Mouse (Mus musculus) myocyte (in vitro differentiated cells): ENCODE data around the gene Stk32c. TPM values are rescaled to one million over a fixed set of nuclear protein-coding genes. Genes with fewer than 3 reads are reported as not detected.

ENCODE experiments used
- H3K27me3 ChIP-seq: one replicate; pipeline ENCODE4 v1.6.1; 2011; ENCODE audit not compliant: control insufficient read depth, insufficient read depth, insufficient read length
- H3K36me3 ChIP-seq: one replicate; pipeline ENCODE4 v1.6.1; 2011; ENCODE audit not compliant: control insufficient read depth, insufficient read depth
- H3K4me2 ChIP-seq: one replicate; pipeline ENCODE4 v1.6.1; 2011; ENCODE audit warnings: low read depth, control low read depth
- H3K4me3 ChIP-seq: one replicate; pipeline ENCODE4 v1.5.1; 2011; ENCODE audit warnings: mild to moderate bottlenecking, control low read depth, moderate library complexity
- H3K79me2 ChIP-seq: one replicate; pipeline ENCODE4 v1.6.1; 2011; ENCODE audit not compliant: control insufficient read depth, insufficient read depth
- H3ac ChIP-seq: one replicate; pipeline ENCODE4 v1.6.1; 2011; ENCODE audit not compliant: control insufficient read depth, insufficient read length
- CEBPB ChIP-seq: IDR thresholded peaks from 2 replicates; pipeline ENCODE4 v1.6.1; 2011; ENCODE audit warnings: mild to moderate bottlenecking, moderate library complexity; ENCODE audit not compliant: poor library complexity, insufficient read depth, severe bottlenecking
- E2F4 ChIP-seq: IDR thresholded peaks from one replicate; pipeline ENCODE4 v1.6.1; 2011; ENCODE audit warnings: mild to moderate bottlenecking, control low read depth, moderate library complexity; ENCODE audit not compliant: insufficient read depth
- MAX ChIP-seq: IDR thresholded peaks from one replicate; pipeline ENCODE4 v1.6.1; 2011; ENCODE audit warnings: low read depth, mild to moderate bottlenecking, control low read depth
- MYOD1 ChIP-seq, 3 experiments: IDR thresholded peaks; one replicate each; pipeline ENCODE4 v1.6.1; 2011; ENCODE audit warnings: control low read depth in 2 of 3, low read depth in 2 of 3, mild to moderate bottlenecking in 2 of 3, moderate library complexity in 1 of 3; ENCODE audit not compliant: insufficient read length in 2 of 3, control insufficient read depth in 1 of 3
- MYOG ChIP-seq, 3 experiments: IDR thresholded peaks; one replicate each; pipeline ENCODE4 v1.6.1; 2011; ENCODE audit warnings: control low read depth in 2 of 3, low read depth in 2 of 3, mild to moderate bottlenecking in 2 of 3; ENCODE audit not compliant: insufficient read length in 2 of 3, control insufficient read depth in 1 of 3, insufficient read depth in 1 of 3
- POLR2A ChIP-seq: IDR thresholded peaks from one replicate; pipeline ENCODE4 v1.6.1; 2011; ENCODE audit warnings: low read depth, mild to moderate bottlenecking, control low read depth, moderate library complexity; ENCODE audit not compliant: insufficient read length
- POLR2AphosphoS2 ChIP-seq: IDR thresholded peaks from one replicate; pipeline ENCODE4 v1.6.1; 2011; ENCODE audit warnings: low read depth, control low read depth; ENCODE audit not compliant: insufficient read length
- REST ChIP-seq: IDR thresholded peaks from one replicate; pipeline ENCODE4 v1.6.1; 2011; ENCODE audit warnings: mild to moderate bottlenecking, control low read depth, moderate library complexity; ENCODE audit not compliant: insufficient read depth, insufficient read length
- SRF ChIP-seq: IDR thresholded peaks from one replicate; pipeline ENCODE4 v1.6.1; 2011; ENCODE audit warnings: low read depth; ENCODE audit not compliant: control insufficient read depth, insufficient read length
- TCF12 ChIP-seq: IDR thresholded peaks from one replicate; pipeline ENCODE4 v1.6.1; 2011; ENCODE audit warnings: mild to moderate bottlenecking, control low read depth; ENCODE audit not compliant: poor library complexity, insufficient read depth, severe bottlenecking
- TCF3 ChIP-seq: IDR thresholded peaks from one replicate; pipeline ENCODE4 v1.6.1; 2011; ENCODE audit warnings: low read depth, control low read depth; ENCODE audit not compliant: insufficient read length
- USF1 ChIP-seq: IDR thresholded peaks from one replicate; pipeline ENCODE4 v1.6.1; 2011; ENCODE audit warnings: low read depth, mild to moderate bottlenecking, control low read depth, moderate library complexity
- polyA plus RNA-seq: library from polyadenylated mRNA; unstranded; fragments of >200 nt; fragmentation: generic; extraction: Trizol; gene quantifications from one replicate; pipeline ENCODE4 v1.2.1, GENCODE M21; 2012; ENCODE audit warnings: missing spikeins

Gene Stk32c
- polyA plus RNA-seq, 1 experiment = 1.0 TPM

- TF ChIP-seq MYOD1 (IDR thresholded peaks at IDR 0.05; ENCODE audit: control insufficient read depth in 1 of 3, insufficient read length in 2 of 3, low read depth in 2 of 3) = peak in 1 of 3 experiments; percentile 5
- peak in 1 of 3 experiments; percentile 4 for TF ChIP-seq MYOG (IDR thresholded peaks at IDR 0.05; ENCODE audit: control insufficient read depth in 1 of 3, insufficient read depth in 1 of 3, insufficient read length in 2 of 3, low read depth in 2 of 3)
- TF ChIP-seq POLR2AphosphoS2 = peak; percentile 81
- TF ChIP-seq SRF = no peak
- TF ChIP-seq CEBPB = no peak
- no peak for TF ChIP-seq E2F4
- peak; percentile 90 for TF ChIP-seq POLR2A
- no peak for TF ChIP-seq TCF3
These were observed 34.9 kb upstream of the Stk32c start, which contains the start of gene Pwwp2b for GRCm38 (mm10) chr7:139247881-139248614. TSS of gene Pwwp2b (plus strand) at chr7:139248482.

GRCm38 (mm10) chr7:139246931-139247880, 34.1 kb upstream of the Stk32c start:
- TF ChIP-seq SRF (no peak), E2F4 (no peak), MYOG (IDR thresholded peaks at IDR 0.05; ENCODE audit: control insufficient read depth in 1 of 3, insufficient read depth in 1 of 3, insufficient read length in 2 of 3, low read depth in 2 of 3) (no peak)
- peak overlapping the region; percentile 67 for H3K4me2 ChIP-seq
- peak overlapping the region; percentile 56 for H3K4me3 ChIP-seq
- H3ac ChIP-seq = peak overlapping the region; percentile 84
- peaks cover under 1% of the 10 kb centered on the region for H3K79me2 ChIP-seq
- no peaks in the 10 kb centered on the region for H3K27me3 ChIP-seq
- no peaks in the 10 kb centered on the region for H3K36me3 ChIP-seq

More at GRCm38 (mm10) chr7:139247881-139248614, 34.9 kb upstream of the Stk32c start, which contains the start of gene Pwwp2b:
- Histone ChIP-seq H3K79me2 (peaks cover 9% of the 10 kb centered on the region), H3K4me2 (peak within 1 kb of the TSS; percentile 89), H3ac (peak within 1 kb of the TSS; percentile 84), H3K36me3 (no peaks in the 10 kb centered on the region), H3K4me3 (peak within 1 kb of the TSS; percentile 56), H3K27me3 (no peaks in the 10 kb centered on the region)

- no peaks in the 10 kb centered on the region for H3K36me3 ChIP-seq
- no peak overlapping the region for H3ac ChIP-seq
- no peaks in the 10 kb centered on the region for H3K27me3 ChIP-seq
- no peak for TF ChIP-seq MYOG (IDR thresholded peaks at IDR 0.05; ENCODE audit: control insufficient read depth in 1 of 3, insufficient read depth in 1 of 3, insufficient read length in 2 of 3, low read depth in 2 of 3)
- peak in 2 of 3 experiments; percentile 22 to 25 for TF ChIP-seq MYOD1 (IDR thresholded peaks at IDR 0.05; ENCODE audit: control insufficient read depth in 1 of 3, insufficient read length in 2 of 3, low read depth in 2 of 3)
- no peak overlapping the region for H3K4me3 ChIP-seq
- H3K79me2 ChIP-seq = no peaks in the 10 kb centered on the region
- no peak overlapping the region for H3K4me2 ChIP-seq
These were observed 33.0 kb upstream of the Stk32c start for GRCm38 (mm10) chr7:139246086-139246485.

- Histone ChIP-seq H3K79me2 (no peaks in the 10 kb centered on the region), H3K27me3 (no peaks in the 10 kb centered on the region), H3ac (no peak overlapping the region), H3K4me3 (no peak overlapping the region), H3K36me3 (no peaks in the 10 kb centered on the region), H3K4me2 (no peak overlapping the region)
- TF ChIP-seq MAX (no peak), TCF12 (no peak), MYOG (IDR thresholded peaks at IDR 0.05; ENCODE audit: control insufficient read depth in 1 of 3, insufficient read depth in 1 of 3, insufficient read length in 2 of 3, low read depth in 2 of 3) (no peak), CEBPB (no peak), USF1 (no peak), TCF3 (no peak), E2F4 (no peak)
These were observed 26.3 kb upstream of the Stk32c start for GRCm38 (mm10) chr7:139239432-139239831.

GRCm38 (mm10) chr7:139235651-139236358, 22.7 kb upstream of the Stk32c start:
- TF ChIP-seq POLR2AphosphoS2 (no peak), TCF12 (no peak), TCF3 (no peak), E2F4 (no peak), MYOD1 (IDR thresholded peaks at IDR 0.05; ENCODE audit: control insufficient read depth in 1 of 3, insufficient read length in 2 of 3, low read depth in 2 of 3) (no peak), USF1 (no peak), CEBPB (no peak), REST (no peak), POLR2A (no peak), SRF (no peak), MYOG (IDR thresholded peaks at IDR 0.05; ENCODE audit: control insufficient read depth in 1 of 3, insufficient read depth in 1 of 3, insufficient read length in 2 of 3, low read depth in 2 of 3) (no peak), MAX (no peak)
- Histone ChIP-seq H3K79me2 (no peaks in the 10 kb centered on the region), H3K36me3 (no peaks in the 10 kb centered on the region), H3ac (no peak overlapping the region), H3K27me3 (no peaks in the 10 kb centered on the region), H3K4me2 (no peak overlapping the region), H3K4me3 (no peak overlapping the region)
